Mouse (Mus musculus): ENCODE measurements at regions not wholly inside any gene's neighbourhood (a gene's known extent, or its start where the extent isn't known, plus 50 kb on each side); places are given as distances from the start of the nearest gene placed in this dataset.

GRCm38 (mm10) chr2:57772315-57772714, 225.4 kb upstream of the Galnt5 start:
- no peak for DNase-seq (ENCODE audit: low spot score in 2 of 2)

- no peak for DNase-seq (ENCODE audit: low spot score in 2 of 2)
Measured at GRCm38 (mm10) chr2:57776154-57776553, 221.5 kb upstream of the Galnt5 start.

- DNase-seq (ENCODE audit: low spot score in 2 of 2), result no peak
Measured at GRCm38 (mm10) chr2:57780836-57781235, 216.8 kb upstream of the Galnt5 start.

- no peak for DNase-seq (ENCODE audit: low spot score in 2 of 2)
Measured at GRCm38 (mm10) chr2:57793519-57794296, 204.0 kb upstream of the Galnt5 start.

- no peak for DNase-seq (ENCODE audit: low spot score in 2 of 2)
Measured at GRCm38 (mm10) chr2:57799279-57799678, 198.4 kb upstream of the Galnt5 start.

GRCm38 (mm10) chr2:57807911-57808310, 189.8 kb upstream of the Galnt5 start:
- no peak for DNase-seq (ENCODE audit: low spot score in 2 of 2)

GRCm38 (mm10) chr2:57812996-57813395, 184.7 kb upstream of the Galnt5 start:
- no peak for DNase-seq (ENCODE audit: low spot score in 2 of 2)

GRCm38 (mm10) chr2:57820343-57820742, 177.3 kb upstream of the Galnt5 start:
- no peak for DNase-seq (ENCODE audit: low spot score in 2 of 2)

- DNase-seq (ENCODE audit: low spot score in 2 of 2), result no peak
Measured at GRCm38 (mm10) chr2:57820923-57821322, 176.8 kb upstream of the Galnt5 start.

- no peak for DNase-seq (ENCODE audit: low spot score in 2 of 2)
Measured at GRCm38 (mm10) chr2:57828284-57828683, 169.4 kb upstream of the Galnt5 start.

- DNase-seq (ENCODE audit: low spot score in 2 of 2), result peak; percentile 13 to 15
Measured at GRCm38 (mm10) chr2:57832565-57833355, 164.9 kb upstream of the Galnt5 start.

GRCm38 (mm10) chr2:57845135-57845534, 152.5 kb upstream of the Galnt5 start:
- DNase-seq (ENCODE audit: low spot score in 2 of 2), result no peak

- DNase-seq (ENCODE audit: low spot score in 2 of 2), result no peak
Measured at GRCm38 (mm10) chr2:57847707-57848106, 150.0 kb upstream of the Galnt5 start.

- no peak for DNase-seq (ENCODE audit: low spot score in 2 of 2)
Measured at GRCm38 (mm10) chr2:57849338-57850057, 148.2 kb upstream of the Galnt5 start.

- no peak for DNase-seq (ENCODE audit: low spot score in 2 of 2)
Measured at GRCm38 (mm10) chr2:57850058-57850400, 147.7 kb upstream of the Galnt5 start.

- DNase-seq (ENCODE audit: low spot score in 2 of 2), result no peak
Measured at GRCm38 (mm10) chr2:57856524-57857107, 141.1 kb upstream of the Galnt5 start.

- no peak for DNase-seq (ENCODE audit: low spot score in 2 of 2)
Measured at GRCm38 (mm10) chr2:57865289-57865688, 132.4 kb upstream of the Galnt5 start.

GRCm38 (mm10) chr2:57868046-57868445, 129.6 kb upstream of the Galnt5 start:
- DNase-seq (ENCODE audit: low spot score in 2 of 2), result no peak

GRCm38 (mm10) chr2:57900168-57900567, 97.5 kb upstream of the Galnt5 start:
- no peak for DNase-seq (ENCODE audit: low spot score in 2 of 2)

GRCm38 (mm10) chr2:57900580-57901247, 97.0 kb upstream of the Galnt5 start:
- no peak for DNase-seq (ENCODE audit: low spot score in 2 of 2)

- DNase-seq (ENCODE audit: low spot score in 2 of 2), result no peak
Measured at GRCm38 (mm10) chr2:57905184-57905583, 92.5 kb upstream of the Galnt5 start.

Measured in urinary bladder, postnatal 36 days (tissue).